Mouse (Mus musculus) heart, postnatal 0 days (tissue): ENCODE data around the gene Col6a6. TPM values are rescaled to one million over a fixed set of nuclear protein-coding genes. Genes with fewer than 3 reads are reported as not detected.

Experiments
- ATAC-seq: fragments of 200-750 bp; cut with Nextera tagmentation; 2 replicates; pipeline ENCODE4 v1.8.0; 2017; ENCODE audit warnings: low read depth, moderate number of reproducible peaks, moderate library complexity; ENCODE audit not compliant: insufficient read depth
- DNase-seq: peaks from one replicate; pipeline ENCODE4 v3.0.0-alpha.2; 2016; ENCODE audit warnings: low spot score
- H3K27ac ChIP-seq: fragments of 300-500 bp; sonication (generic); 2 replicates; pipeline ENCODE4 v1.5.1; 2014; ENCODE audit warnings: low read depth, mild to moderate bottlenecking
- H3K27me3 ChIP-seq: fragments of 300-500 bp; sonication (generic); 2 replicates; pipeline ENCODE4 v1.6.1; 2014; ENCODE audit warnings: low read length, mixed read lengths; ENCODE audit not compliant: control insufficient read depth, insufficient read depth
- H3K36me3 ChIP-seq: fragments of 300-500 bp; sonication (generic); replicated peaks from 2 replicates; pipeline ENCODE4 v1.6.1; 2014; ENCODE audit warnings: low read length, mixed read lengths; ENCODE audit not compliant: control insufficient read depth, insufficient read depth
- H3K4me1 ChIP-seq: fragments of 300-500 bp; sonication (generic); 2 replicates; pipeline ENCODE4 v1.6.1; 2014; ENCODE audit warnings: antibody characterized with exemption; ENCODE audit not compliant: control insufficient read depth, insufficient read depth
- H3K4me2 ChIP-seq: fragments of 300-500 bp; sonication (generic); 2 replicates; pipeline ENCODE4 v1.6.1; 2014; ENCODE audit warnings: low read depth, mild to moderate bottlenecking, low read length, moderate library complexity
- H3K4me3 ChIP-seq: fragments of 300-500 bp; sonication (generic); 2 replicates; pipeline ENCODE4 v1.5.1; 2014; ENCODE audit warnings: low read depth, low read length
- H3K9ac ChIP-seq: fragments of 300-500 bp; sonication (generic); replicated peaks from 2 replicates; pipeline ENCODE4 v1.6.1; 2014; ENCODE audit warnings: low read depth, low read length, mixed read lengths
- H3K9me3 ChIP-seq: fragments of 300-500 bp; sonication (generic); replicated peaks from 2 replicates; pipeline ENCODE4 v1.6.1; 2016; ENCODE audit warnings: low read length; ENCODE audit not compliant: control insufficient read depth
- CTCF ChIP-seq: IDR thresholded peaks from 2 replicates; pipeline ENCODE4 v1.5.1; 2016; ENCODE audit warnings: antibody characterized with exemption, control low read depth, low read depth
- EP300 ChIP-seq: IDR thresholded peaks from 2 replicates; pipeline ENCODE4 v1.6.1; 2016; ENCODE audit warnings: antibody characterized with exemption, low read depth
- WGBS: fragments of 180-500 bp; shearing (Covaris S2); extraction: QIAGEN DNeasy Blood & Tissue Kit; methylation state at CpG from one replicate; pipeline ENCODE4 v1.1.7; 2014; 5-methylcytosine and 5-hydroxymethylcytosine counted together
- polyA plus RNA-seq: library from polyadenylated mRNA; unstranded; fragments of >200 nt; fragmentation: Nextera tagmentation; extraction: Ambion mirVana; gene quantifications from 2 replicates; pipeline ENCODE4 v1.2.1, GENCODE M21; 2015
- total RNA-seq: library from RNA; depleted of rRNA; stranded (reverse); fragments of >200 nt; gene quantifications from 2 replicates; pipeline ENCODE4 v1.2.3, GENCODE M21; 2014; ENCODE audit warnings: low replicate concordance; rRNA removed

Gene Col6a6
- total RNA-seq (3.7 and 5.4 TPM in 2 replicates), polyA plus RNA-seq (1.5 and 1.7 TPM in 2 replicates)

DNA sequence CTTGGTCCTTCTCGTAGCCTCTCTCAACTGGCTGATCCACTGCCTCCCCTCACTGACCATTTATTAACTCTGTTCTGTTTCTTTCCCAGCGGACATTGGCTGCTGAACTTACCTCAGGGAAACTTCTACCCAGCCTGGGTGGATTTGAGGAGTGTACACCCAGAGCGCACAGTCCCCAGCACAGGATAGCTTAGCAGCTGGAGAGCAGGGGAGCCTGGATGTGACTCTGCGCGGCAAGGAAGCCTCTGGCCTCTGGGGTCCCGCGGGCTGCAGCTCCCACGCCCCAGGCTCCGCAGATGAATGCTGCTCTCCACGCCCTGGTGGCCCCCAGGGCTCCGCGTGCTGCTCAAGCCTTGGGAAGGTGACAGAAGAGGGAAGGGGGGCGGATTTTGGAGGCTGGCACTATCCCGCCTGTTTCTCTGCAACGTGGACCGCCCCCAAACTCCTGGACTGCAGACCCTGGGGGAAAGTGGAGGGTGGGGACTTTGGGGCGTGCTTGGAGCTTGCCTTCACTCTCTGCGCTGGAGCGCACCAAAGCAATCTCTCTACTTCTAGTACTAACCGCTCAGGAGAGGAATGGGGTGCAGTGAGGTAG is at the start of gene Col6a6:
Gene Col6a6 (minus strand): TSS at position 370 of the 595 bp plus-strand sequence.
- WGBS, result 16% methylated on average over 20 of the region's 20 CpGs
- TF ChIP-seq EP300 (no peak), CTCF (no peak)
- H3K9ac ChIP-seq, result no peak within 1 kb of the TSS
- H3K27ac ChIP-seq, result 0 out of 2 replicates have a peak within 1 kb of the TSS, but pooled peaks have one; percentile 8
- H3K9me3 ChIP-seq, result no peaks in the 10 kb centered on the region
- DNase-seq, result no peak
- no peaks in the 10 kb centered on the region for H3K27me3 ChIP-seq
- 0 out of 2 replicates have a peak, but pooled peaks cover 3% of the 10 kb centered on the region for H3K4me1 ChIP-seq
- ATAC-seq, result peak; percentile 36; the same call in 1 of the 2 replicates
- H3K4me3 ChIP-seq, result peak within 1 kb of the TSS; percentile 23
- peak within 1 kb of the TSS; percentile 50 for H3K4me2 ChIP-seq
- H3K36me3 ChIP-seq, result no peaks in the 10 kb centered on the region

DNA sequence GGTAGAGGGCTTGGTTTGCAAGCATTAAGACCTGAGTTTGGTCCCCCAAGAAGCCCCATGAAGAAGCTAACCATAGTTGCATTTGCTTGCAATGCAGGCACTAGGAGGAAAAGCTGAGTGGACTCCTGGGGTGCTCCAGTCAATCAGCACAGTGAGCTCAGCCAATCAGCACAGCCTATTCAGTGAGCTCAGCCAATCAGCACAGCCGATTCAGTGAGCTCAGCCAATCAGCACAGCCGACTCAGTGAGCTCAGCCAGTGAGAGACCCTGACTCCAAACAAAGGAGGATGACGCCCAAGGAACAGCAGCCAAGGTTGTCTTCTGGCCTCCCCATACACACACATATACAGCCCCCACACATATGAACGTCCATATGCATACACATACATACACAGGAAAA is 48.2 kb upstream of the Col6a6 start:
- 74% methylated on average over 4 of the region's 4 CpGs for WGBS
- no peak for TF ChIP-seq CTCF
- no peak for TF ChIP-seq EP300
- peaks cover 9% of the 10 kb centered on the region; the same call in 1 of the 2 replicates for H3K4me1 ChIP-seq
- H3K9ac ChIP-seq, result no peak overlapping the region
- no peaks in the 10 kb centered on the region for H3K27me3 ChIP-seq
- H3K4me2 ChIP-seq, result no peak overlapping the region
- DNase-seq (no peak), ATAC-seq (no peak)
- H3K27ac ChIP-seq, result no peak overlapping the region
- no peaks in the 10 kb centered on the region for H3K9me3 ChIP-seq
- H3K4me3 ChIP-seq, result no peak overlapping the region
- no peaks in the 10 kb centered on the region for H3K36me3 ChIP-seq

DNA sequence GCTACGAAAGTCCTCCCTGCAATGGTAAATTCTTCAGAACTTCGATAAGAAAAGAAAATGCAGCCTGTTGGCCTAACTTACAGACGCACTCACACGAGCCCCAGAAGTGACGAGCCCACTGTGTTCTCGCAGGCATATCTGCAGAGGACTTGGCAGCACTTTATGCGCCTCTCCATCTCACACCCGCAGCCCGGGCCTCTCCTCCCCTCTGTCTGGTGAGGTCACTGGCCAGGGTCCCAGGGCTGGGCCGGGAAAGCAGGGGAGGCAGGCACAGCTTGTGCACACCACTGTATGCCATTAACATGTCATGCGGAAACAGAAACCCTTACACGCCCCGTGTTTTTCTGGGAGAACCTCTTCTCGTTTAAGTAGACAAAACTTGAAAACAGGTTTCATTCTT is 43.7 kb upstream of the Col6a6 start:
- Histone ChIP-seq H3K4me3 (no peak overlapping the region), H3K4me1 (no peaks in the 10 kb centered on the region), H3K36me3 (no peaks in the 10 kb centered on the region), H3K9me3 (no peaks in the 10 kb centered on the region), H3K9ac (no peak overlapping the region), H3K4me2 (no peak overlapping the region), H3K27ac (no peak overlapping the region), H3K27me3 (no peaks in the 10 kb centered on the region)
- DNase-seq (peak; percentile 16), ATAC-seq (no peak)
- 42% methylated on average over 14 of the region's 14 CpGs for WGBS
- TF ChIP-seq EP300, result no peak
- no peak for TF ChIP-seq CTCF

DNA sequence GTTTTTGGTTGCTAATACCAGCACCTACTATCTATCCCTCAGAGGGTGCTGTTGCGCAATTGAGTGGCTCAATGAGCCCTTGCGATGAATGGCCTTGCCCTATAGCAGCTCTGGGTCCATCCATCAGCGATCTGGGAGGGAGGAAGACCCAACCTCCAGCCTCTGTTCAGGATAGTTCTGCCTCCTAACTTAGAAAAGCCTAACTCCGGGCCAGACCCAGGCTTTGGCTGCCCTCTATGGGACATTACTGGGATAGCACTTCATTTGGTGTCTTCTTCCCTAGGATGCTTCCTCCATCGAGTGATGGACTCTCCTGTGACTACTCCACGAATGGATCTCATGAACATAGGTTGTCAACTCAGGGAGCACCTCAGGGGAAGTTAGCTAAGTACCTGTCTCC is 29.8 kb upstream of the Col6a6 start:
- Histone ChIP-seq H3K36me3 (no peaks in the 10 kb centered on the region), H3K27me3 (no peaks in the 10 kb centered on the region), H3K9ac (no peak overlapping the region), H3K9me3 (no peaks in the 10 kb centered on the region), H3K4me3 (no peak overlapping the region), H3K4me1 (no peaks in the 10 kb centered on the region), H3K27ac (no peak overlapping the region), H3K4me2 (no peak overlapping the region)
- 12% methylated on average over 6 of the region's 6 CpGs for WGBS
- ATAC-seq (peak; percentile 33; the same call in 1 of the 2 replicates), DNase-seq (peak; percentile 63)
- TF ChIP-seq CTCF, result peak; percentile 89
- TF ChIP-seq EP300, result no peak

DNA sequence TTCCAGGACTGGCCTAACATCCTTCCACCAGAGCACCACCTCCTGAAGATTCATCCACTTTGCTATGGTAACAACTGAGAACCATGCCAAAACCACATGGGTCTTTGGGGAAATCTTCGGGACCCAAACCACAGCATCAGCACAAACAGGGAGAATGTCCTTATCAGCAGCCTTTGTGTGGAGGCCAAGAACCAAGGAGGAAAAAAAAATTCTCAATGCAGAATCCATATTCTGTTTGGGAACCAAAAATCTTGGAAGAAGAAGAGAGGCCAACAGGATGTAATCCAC is 24.8 kb upstream of the Col6a6 start:
- DNase-seq, result no peak
- WGBS, result 69% methylated on average over 1 of the region's 1 CpGs
- ATAC-seq, result no peak

More for the DNA sequence above, 24.8 kb upstream of the Col6a6 start:
- H3K9me3 ChIP-seq, result no peaks in the 10 kb centered on the region
- H3K4me3 ChIP-seq, result no peak overlapping the region
- H3K4me1 ChIP-seq, result no peaks in the 10 kb centered on the region
- TF ChIP-seq CTCF (no peak), EP300 (no peak)
- H3K4me2 ChIP-seq, result no peak overlapping the region
- no peaks in the 10 kb centered on the region for H3K36me3 ChIP-seq
- H3K9ac ChIP-seq, result no peak overlapping the region
- no peak overlapping the region for H3K27ac ChIP-seq
- no peaks in the 10 kb centered on the region for H3K27me3 ChIP-seq
